Mouse (Mus musculus): ENCODE results near the gene Rab13.

- TF ChIP-seq POLR2A (IDR thresholded peaks at IDR 0.05; ENCODE audit: control insufficient read depth, extremely low read depth, insufficient read depth, low read length, poor library complexity) = no peak
- no peak for TF ChIP-seq CTCF (IDR thresholded peaks at IDR 0.05; ENCODE audit: borderline replicate concordance, control insufficient read depth, extremely low read depth, insufficient read depth, low read length, poor library complexity)
Observed at GRCm38 (mm10) chr3:90222455-90222854, 9.0 kb downstream of the Rab13 start.
